Comparison of ENCODE assay signal across 8 mouse cellular contexts in the genomic region with DNA sequence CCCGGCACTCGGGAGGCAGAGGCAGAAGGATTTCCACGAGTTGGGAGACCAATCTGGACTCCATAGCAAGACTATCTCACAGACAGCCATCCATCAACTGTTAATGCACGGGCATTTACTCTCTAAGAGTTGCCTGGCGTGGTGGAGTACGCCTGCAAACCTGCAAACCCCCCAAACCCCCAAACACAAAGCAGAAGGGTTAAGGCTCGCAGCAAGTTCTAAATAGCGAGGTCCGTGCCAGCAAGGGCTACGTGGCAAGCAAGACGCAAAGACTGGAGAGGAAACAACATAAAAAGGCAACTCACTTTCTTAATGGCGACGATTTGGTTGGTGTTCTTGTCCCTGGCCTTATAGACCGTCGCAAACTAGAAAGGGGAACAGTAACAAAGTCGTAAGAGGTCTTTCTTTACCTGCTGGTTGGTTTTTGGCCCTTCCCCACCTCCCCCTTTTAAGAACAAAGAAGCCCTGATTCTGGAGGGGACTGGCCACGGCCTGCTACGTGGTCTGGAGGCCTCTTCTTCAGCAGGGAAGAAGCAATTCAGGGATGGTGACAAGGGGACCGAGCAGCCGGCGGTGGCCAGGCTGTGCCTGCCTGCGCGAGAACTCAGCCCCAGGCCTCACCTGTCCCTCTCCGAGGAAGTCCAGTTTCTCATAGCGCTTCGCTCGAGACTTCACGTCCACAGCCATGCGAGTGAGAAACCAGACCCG. TPM values are rescaled to one million over a fixed set of nuclear protein-coding genes. Genes with fewer than 3 reads are reported as not detected.
DNase-seq lines count a peak whose midpoint lies in the region; ATAC-seq and TF ChIP-seq lines count a peak whose summit lies in the region.

No protein-coding gene starts in this region.

- H3K9ac ChIP-seq in heart, embryonic 16.5 days (ENCODE audit: low read length): peak overlapping the region; percentile 93
- H3K9ac ChIP-seq in limb, embryonic 14.5 days (ENCODE audit: low read depth, low read length, severe bottlenecking): peak overlapping the region; percentile 96
- H3K9ac ChIP-seq in neural tube, embryonic 12.5 days: peak overlapping the region; percentile 80

- WGBS in heart, embryonic 16.5 days: under 1% methylated on average over 30 of the region's 30 CpGs
- 2% methylated on average over 30 of the region's 30 CpGs for WGBS in limb, embryonic 14.5 days
- under 1% methylated on average over 30 of the region's 30 CpGs for WGBS in neural tube, embryonic 12.5 days

- H3K4me3 ChIP-seq in heart, embryonic 16.5 days (ENCODE audit: low read length): peak overlapping the region; percentile 83
- peak overlapping the region; percentile 95 for H3K4me3 ChIP-seq in limb, embryonic 14.5 days (replicated peaks; ENCODE audit: low read length)
- H3K4me3 ChIP-seq in neural tube, embryonic 12.5 days: peak overlapping the region; percentile 75

- ATAC-seq in cerebellum, adult (ENCODE audit: insufficient number of reproducible peaks, low FRiP score, low TSS enrichment): peak; percentile 77
- peak; percentile 17; the same call in 1 of the 2 replicates for ATAC-seq in heart, embryonic 16.5 days (replicated peaks; ENCODE audit: extremely low read depth, insufficient read depth, low FRiP score)
- ATAC-seq in limb, embryonic 14.5 days (ENCODE audit: low FRiP score, low read depth): no peak
- peak; percentile 89; the same call in 1 of the 2 replicates for ATAC-seq in neural tube, embryonic 12.5 days (ENCODE audit: low FRiP score, low read depth)

- DNase-seq in cerebellum, adult 9-10 months: no peak
- DNase-seq in thymus, postnatal 25 days: peak; percentile 18
- DNase-seq in thymus, adult 18-20 months: no peak
- DNase-seq in limb, embryonic 14.5 days (ENCODE audit: low spot score): no peak
- DNase-seq in yolk sac, embryonic 10.5 days (ENCODE audit: low spot score): no peak

- no peaks in the 10 kb centered on the region for H3K9me3 ChIP-seq in heart, embryonic 16.5 days (replicated peaks; ENCODE audit: control insufficient read depth, low read length)
- no peaks in the 10 kb centered on the region for H3K9me3 ChIP-seq in limb, embryonic 14.5 days (ENCODE audit: control insufficient read depth, low read length)
- H3K9me3 ChIP-seq in neural tube, embryonic 12.5 days: no peaks in the 10 kb centered on the region

- peaks cover 6% of the 10 kb centered on the region for H3K36me3 ChIP-seq in heart, embryonic 16.5 days (ENCODE audit: control insufficient read depth, insufficient read depth)
- peaks cover 24% of the 10 kb centered on the region for H3K36me3 ChIP-seq in limb, embryonic 14.5 days (ENCODE audit: control insufficient read depth, insufficient read depth, low read length)
- peaks cover 23% of the 10 kb centered on the region for H3K36me3 ChIP-seq in neural tube, embryonic 12.5 days

- no peaks in the 10 kb centered on the region for H3K27me3 ChIP-seq in heart, embryonic 16.5 days (ENCODE audit: control insufficient read depth, insufficient read depth, low read length)
- no peaks in the 10 kb centered on the region for H3K27me3 ChIP-seq in limb, embryonic 14.5 days (ENCODE audit: control insufficient read depth, insufficient read depth, low read length)
- no peaks in the 10 kb centered on the region for H3K27me3 ChIP-seq in neural tube, embryonic 12.5 days (replicated peaks)

- peaks cover 22% of the 10 kb centered on the region for H3K4me1 ChIP-seq in heart, embryonic 16.5 days (ENCODE audit: control insufficient read depth, insufficient read depth, low read length)
- H3K4me1 ChIP-seq in limb, embryonic 14.5 days (ENCODE audit: control insufficient read depth, insufficient read depth, low read length): peaks cover 13% of the 10 kb centered on the region
- H3K4me1 ChIP-seq in neural tube, embryonic 12.5 days: peaks cover 15% of the 10 kb centered on the region

- H3K27ac ChIP-seq in heart, embryonic 16.5 days (ENCODE audit: low read length): peak overlapping the region; percentile 94
- peak overlapping the region; percentile 94 for H3K27ac ChIP-seq in limb, embryonic 14.5 days (replicated peaks; ENCODE audit: low read depth, low read length)
- H3K27ac ChIP-seq in neural tube, embryonic 12.5 days: peak overlapping the region; percentile 74

- TF ChIP-seq POLR2A in limb, embryonic 14.5 days (IDR thresholded peaks at IDR 0.05; ENCODE audit: borderline replicate concordance, extremely low read depth, insufficient read depth, insufficient read length): peak; percentile 65; the same call in 1 of the 2 replicates

- peak overlapping the region; percentile 86 for H3K4me2 ChIP-seq in heart, embryonic 16.5 days (ENCODE audit: low read depth, low read length)
- peak overlapping the region; percentile 63 for H3K4me2 ChIP-seq in limb, embryonic 14.5 days (replicated peaks; ENCODE audit: low read depth, low read length, severe bottlenecking)
- peak overlapping the region; percentile 89 for H3K4me2 ChIP-seq in neural tube, embryonic 12.5 days (replicated peaks)

RNA-seq across cellular contexts. Expression of a gene that starts 0.4 kb away (rescaled TPM):
- 64.4 and 67.7 TPM in 2 replicates for polyA plus RNA-seq in heart, embryonic 16.5 days (2015; fragmentation: Nextera tagmentation; extraction: Ambion mirVana)
- polyA plus RNA-seq in limb, embryonic 14.5 days (2012; rRNA removed): 59.4 and 60.3 TPM in 2 replicates
- polyA plus RNA-seq in limb, embryonic 14.5 days (2014; fragmentation: Nextera tagmentation; extraction: Ambion mirVana): 94.8 and 96.4 TPM in 2 replicates
- 63.5 and 65.4 TPM in 2 replicates for polyA plus RNA-seq in neural tube, embryonic 12.5 days (2016; fragmentation: Nextera tagmentation; extraction: Ambion mirVana)

RNA-seq across cellular contexts. Expression of a gene that starts 14.2 kb away (rescaled TPM):
- polyA plus RNA-seq in heart, embryonic 16.5 days (2015; fragmentation: Nextera tagmentation; extraction: Ambion mirVana): 246 and 254 TPM in 2 replicates
- polyA plus RNA-seq in limb, embryonic 14.5 days (2012; rRNA removed): 48.4 and 57.9 TPM in 2 replicates
- polyA plus RNA-seq in limb, embryonic 14.5 days (2014; fragmentation: Nextera tagmentation; extraction: Ambion mirVana): 113 and 117 TPM in 2 replicates
- 135 and 144 TPM in 2 replicates for polyA plus RNA-seq in neural tube, embryonic 12.5 days (2016; fragmentation: Nextera tagmentation; extraction: Ambion mirVana)

RNA-seq across cellular contexts. Expression of a gene that starts 45.4 kb away (rescaled TPM):
- polyA plus RNA-seq in heart, embryonic 16.5 days (2015; fragmentation: Nextera tagmentation; extraction: Ambion mirVana): 14.6 and 16.7 TPM in 2 replicates
- 22.1 and 29.4 TPM in 2 replicates for polyA plus RNA-seq in limb, embryonic 14.5 days (2012; rRNA removed)
- 28.5 and 29.3 TPM in 2 replicates for polyA plus RNA-seq in limb, embryonic 14.5 days (2014; fragmentation: Nextera tagmentation; extraction: Ambion mirVana)
- 27.8 and 27.9 TPM in 2 replicates for polyA plus RNA-seq in neural tube, embryonic 12.5 days (2016; fragmentation: Nextera tagmentation; extraction: Ambion mirVana)

RNA-seq across cellular contexts. Expression of a gene that starts 56.1 kb away (rescaled TPM):
- polyA plus RNA-seq in heart, embryonic 16.5 days (2015; fragmentation: Nextera tagmentation; extraction: Ambion mirVana): 187 and 205 TPM in 2 replicates
- 131 and 135 TPM in 2 replicates for polyA plus RNA-seq in limb, embryonic 14.5 days (2012; rRNA removed)
- polyA plus RNA-seq in limb, embryonic 14.5 days (2014; fragmentation: Nextera tagmentation; extraction: Ambion mirVana): 193 and 195 TPM in 2 replicates
- 197 and 198 TPM in 2 replicates for polyA plus RNA-seq in neural tube, embryonic 12.5 days (2016; fragmentation: Nextera tagmentation; extraction: Ambion mirVana)
